Mouse (Mus musculus) adrenal gland, postnatal 4 days (tissue): ENCODE data around the gene Bag5. TPM values are rescaled to one million over a fixed set of nuclear protein-coding genes. Genes with fewer than 3 reads are reported as not detected.
"Not testable (repeated sequence)": the region's sequence is repeated elsewhere in the genome, so short reads cannot be mapped to it uniquely, and the experiment has no call there.

Source experiments
- DNase-seq, 2 experiments: peaks; one replicate each; pipeline ENCODE4 v3.0.0; 2021 to 2022; ENCODE audit warnings: low spot score in 2 of 2, mixed read lengths in 2 of 2
- total RNA-seq, 2 experiments: library from RNA; stranded (reverse); gene quantifications; 2 replicates each; pipeline ENCODE4 v1.2.3; 2021

Gene Bag5
- total RNA-seq, 2 experiments from 2014 or later: 35.8 to 37.0 TPM

DNA sequence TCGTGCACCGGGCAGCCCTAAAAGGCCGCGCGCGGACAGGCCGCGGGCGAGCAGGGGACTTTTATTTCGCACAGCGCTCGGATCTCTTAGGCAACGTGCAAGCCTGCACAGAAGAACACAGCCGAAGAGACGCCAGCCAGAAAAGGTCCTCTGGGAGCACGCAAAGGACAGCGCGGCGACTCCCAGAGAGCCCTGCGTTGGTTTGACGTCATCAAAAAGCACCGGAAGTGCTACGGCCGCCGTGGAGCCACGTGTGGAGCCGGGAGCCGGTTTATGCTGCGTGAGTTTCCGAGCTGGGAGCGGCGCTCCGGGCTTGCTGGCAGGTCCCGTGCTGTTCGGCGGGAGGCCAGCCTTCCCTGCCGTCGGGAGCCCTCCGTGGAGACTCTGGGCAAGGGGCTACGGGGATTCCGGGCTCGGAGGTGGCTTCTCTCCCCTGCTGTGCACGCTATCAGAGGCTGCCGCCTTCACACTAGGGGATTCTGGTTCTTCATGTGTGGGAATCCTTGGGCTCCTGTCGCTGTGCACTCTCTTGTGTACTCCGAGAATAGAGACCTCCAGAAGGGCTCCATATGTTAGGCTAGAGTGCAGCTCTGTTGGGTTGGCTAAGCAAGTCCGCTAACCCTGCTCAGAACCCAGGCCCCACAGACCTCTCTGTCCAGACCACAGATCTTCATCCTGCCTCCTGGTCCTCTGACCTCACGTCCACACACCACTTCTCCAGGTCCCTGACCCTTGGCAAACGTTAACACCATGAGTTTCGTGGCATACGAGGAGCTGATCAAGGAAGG lies 35.0 kb downstream of the Bag5 start, which contains the start of gene Trmt61a:
TSS of gene Trmt61a (plus strand) at position 224 of the 788 bp plus-strand sequence.
- peak; percentile 68 to 71 for DNase-seq

GRCm38 (mm10) chr12:111677421-111677820 lies 35.6 kb downstream of the Bag5 start:
- DNase-seq: no peak

DNA sequence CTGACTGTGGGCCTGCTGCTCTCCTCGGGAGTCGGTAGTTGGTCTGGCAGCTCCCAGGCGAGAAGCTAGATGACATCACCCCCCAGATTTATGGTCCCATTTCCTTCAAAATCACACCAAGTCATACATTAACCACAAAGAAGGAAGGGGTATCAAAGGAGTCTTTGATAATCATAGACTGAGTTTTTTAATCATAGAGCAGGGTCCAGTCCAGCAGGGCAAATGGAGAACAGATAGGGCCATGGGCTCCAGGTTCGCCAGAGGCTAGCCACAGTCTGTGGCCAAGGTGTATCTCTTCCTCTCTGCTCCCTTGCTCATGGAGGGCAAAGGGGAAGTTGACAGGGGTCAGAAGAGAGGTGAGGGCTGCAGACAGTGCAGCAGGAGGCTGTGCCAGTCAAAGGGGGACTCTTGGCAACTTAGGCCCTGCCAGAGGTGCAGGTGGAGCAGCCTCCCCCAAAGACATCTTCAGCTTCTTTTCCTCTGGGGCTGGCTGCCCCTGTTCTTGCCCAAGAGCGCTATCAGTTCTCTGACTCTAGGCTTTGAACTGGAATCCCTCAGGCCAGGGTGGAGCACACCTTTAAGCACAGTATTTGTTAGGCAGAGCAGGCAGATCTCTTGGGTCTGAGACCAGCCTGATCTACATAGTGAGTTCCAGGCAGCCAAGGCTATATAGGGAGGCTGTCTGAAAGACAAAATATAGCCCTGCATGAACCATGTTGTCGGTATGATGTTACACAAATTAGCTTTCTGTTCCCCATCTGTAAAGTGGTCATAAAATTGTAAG lies 37.1 kb downstream of the Bag5 start:
- no peak for DNase-seq

DNA sequence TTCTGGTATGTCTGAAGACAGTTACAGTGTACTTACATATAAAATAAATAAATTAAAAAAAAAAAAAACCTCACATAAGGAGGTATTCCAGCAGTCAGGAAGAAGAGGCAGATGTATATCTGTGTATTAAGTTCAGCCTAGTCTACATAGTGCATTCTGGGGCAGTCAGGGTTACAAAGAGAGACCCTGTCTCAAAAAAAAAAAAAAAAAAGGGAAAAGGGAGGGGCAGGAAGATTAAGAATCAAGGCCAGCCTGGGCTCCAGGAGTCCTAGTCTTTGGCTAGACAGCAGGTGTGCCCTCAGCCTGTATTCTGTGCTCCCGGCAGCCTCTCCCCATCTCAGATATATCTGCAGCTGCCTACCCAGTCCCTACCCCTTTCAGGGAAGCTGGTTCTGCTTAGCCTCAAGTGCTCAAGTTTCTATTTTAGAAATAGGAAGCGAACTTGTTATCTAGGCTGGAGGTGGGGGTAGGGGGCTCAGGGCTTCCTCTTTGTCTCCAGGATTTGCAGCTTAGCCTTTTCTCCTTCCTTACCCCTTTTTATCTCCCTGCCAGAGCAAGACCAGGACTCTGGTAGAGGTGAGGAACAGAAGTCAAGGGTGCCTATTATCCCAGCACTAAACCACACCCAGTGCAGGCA lies 38.1 kb downstream of the Bag5 start:
- no peak for DNase-seq

GRCm38 (mm10) chr12:111672581-111672980 lies 40.5 kb downstream of the Bag5 start:
- no peak for DNase-seq

- DNase-seq: no peak
These were observed 40.9 kb downstream of the Bag5 start, which contains the start of gene Ckb for GRCm38 (mm10) chr12:111672176-111672575. Gene Ckb (minus strand): TSS chr12:111672338.

DNA sequence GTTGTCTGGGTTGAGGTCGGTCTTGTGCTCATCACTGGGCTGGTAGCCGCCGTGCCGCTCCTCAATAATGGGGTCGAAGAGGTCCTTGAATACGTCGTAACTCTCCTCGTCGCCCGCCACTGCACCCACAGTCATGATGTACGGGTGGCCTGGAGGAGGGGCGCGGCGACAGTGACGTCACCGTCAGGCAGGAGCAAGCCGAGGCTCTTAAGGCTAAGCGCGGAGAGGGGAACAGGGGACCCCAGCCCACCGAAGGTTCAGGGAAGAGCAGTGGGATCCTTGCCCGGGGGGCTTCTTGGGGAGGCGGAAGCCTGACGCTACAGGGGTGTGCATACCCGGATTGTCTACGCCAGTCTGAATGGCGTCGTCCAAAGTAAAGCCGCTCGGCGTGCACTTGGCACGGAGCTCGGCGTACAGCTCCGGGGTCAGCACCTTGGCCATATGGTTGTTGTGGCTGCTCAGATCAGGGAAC lies 41.6 kb downstream of the Bag5 start:
- no peak for DNase-seq

DNA sequence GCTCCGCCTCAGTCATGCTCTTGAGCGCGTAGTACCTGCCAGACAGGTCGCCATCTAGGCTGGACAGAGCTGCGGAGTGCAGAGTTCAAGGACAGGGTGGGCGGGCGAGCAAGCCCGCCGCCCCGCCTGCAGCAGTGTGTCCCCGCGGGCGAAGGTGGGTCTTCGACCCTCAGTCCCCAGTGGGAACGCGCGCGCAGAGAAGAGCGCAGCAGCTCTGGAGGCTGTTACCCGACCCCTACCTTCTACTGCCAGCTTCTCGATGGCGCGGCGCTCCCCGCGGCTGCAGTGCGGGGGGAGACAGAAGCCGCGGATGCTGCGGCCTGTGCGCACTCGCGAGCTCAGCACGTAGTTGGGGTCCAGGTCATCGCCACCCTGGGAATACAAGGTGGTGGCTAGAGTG lies 42.1 kb downstream of the Bag5 start:
- no peak for DNase-seq

DNA sequence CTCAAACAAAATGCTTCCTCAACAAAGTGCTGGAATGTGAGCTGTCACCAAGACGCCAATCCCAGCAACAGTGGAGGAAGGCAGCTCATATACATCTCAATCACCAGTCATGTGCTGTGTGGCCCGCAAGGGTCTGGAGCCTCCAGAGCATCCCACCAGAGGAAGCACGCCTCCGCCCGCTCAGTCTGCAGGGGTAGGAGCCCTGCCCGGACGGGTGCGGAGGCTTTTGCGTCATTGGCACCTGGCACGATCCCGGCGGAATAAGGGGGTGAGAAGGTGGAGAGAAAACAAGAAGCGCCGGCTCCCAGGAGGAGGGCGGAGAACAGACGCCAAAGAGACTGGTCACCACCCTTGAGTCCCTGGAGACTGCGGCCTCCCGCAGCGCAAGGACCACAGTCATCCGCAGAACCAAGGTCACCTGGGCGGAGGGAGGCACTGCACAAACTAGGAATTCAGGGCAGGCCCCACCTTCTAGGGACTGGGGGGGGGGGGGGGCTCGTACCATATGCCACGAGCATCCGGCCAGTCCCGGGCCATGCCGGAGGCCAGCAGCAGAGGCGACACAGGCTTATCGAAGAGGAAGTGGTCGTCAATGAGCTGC lies 42.6 kb downstream of the Bag5 start:
- no peak for DNase-seq

GRCm38 (mm10) chr12:111669961-111670360 lies 43.1 kb downstream of the Bag5 start:
- DNase-seq: no peak

- DNase-seq: no peak
These were observed 43.9 kb downstream of the Bag5 start for GRCm38 (mm10) chr12:111669000-111669788.

- DNase-seq: peak; percentile 94 to 97
These were observed 44.6 kb downstream of the Bag5 start for GRCm38 (mm10) chr12:111668457-111668912.

- no peak for DNase-seq
These were observed 45.6 kb downstream of the Bag5 start for GRCm38 (mm10) chr12:111667421-111667820.

DNA sequence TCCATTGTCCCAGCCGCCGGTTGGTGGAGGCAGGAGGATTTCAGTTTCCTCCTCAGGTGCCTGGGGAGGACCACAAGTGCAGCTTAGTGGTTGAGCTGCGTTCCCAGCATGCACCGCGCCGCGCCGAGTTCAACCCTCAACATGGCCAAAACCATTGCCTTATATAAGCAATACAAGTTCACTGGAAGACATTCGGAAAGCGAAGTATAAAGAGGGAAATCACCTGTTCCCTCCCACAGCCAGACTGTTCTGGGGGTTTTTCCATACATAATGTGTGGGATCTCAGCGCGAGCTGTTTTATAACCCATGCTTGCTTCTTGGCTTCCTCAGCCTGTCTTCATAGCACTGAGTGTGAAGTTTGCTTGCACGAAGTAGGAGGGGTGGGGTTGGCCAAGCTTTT lies 46.7 kb downstream of the Bag5 start:
- no peak for DNase-seq

DNA sequence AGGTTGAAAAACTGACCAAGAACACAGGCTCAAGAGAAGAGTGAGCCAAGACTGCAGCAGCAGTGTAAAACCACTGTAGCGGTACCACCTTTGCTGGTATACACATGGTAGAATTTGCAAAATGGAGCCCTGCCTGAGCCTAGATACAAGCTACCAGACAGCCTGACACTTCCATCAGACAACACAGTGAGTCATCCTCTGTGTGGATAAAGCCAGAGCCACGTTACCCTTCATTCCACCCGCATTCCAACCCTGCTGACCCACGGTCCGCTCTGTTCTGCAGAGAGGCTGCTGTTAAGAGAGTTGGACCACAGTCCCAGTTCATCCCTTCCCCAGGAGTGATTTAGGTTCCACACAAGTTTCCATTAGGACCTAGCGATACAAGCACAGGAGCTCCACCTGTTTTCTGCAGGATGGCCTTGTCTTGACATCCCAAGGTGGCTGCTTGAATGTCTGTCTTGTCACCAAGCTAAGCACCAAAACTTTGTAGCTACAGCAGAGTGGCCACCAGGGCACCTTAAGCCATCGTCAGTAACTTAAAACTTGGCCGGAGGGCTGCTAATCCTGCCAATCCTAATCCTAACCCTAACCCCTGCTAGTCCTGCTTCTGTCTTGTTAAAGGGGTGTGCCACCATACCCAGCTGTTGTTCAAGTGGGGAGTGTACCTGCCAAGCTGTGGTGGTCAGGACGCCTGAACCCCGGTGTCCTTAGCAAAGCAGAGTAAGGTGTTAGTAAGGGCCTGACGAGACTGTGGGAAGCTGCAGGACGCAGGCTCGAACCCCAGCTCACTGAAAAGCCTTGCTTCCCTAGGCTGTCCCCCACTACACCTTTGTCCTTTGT lies 47.8 kb downstream of the Bag5 start:
- DNase-seq: no peak

GRCm38 (mm10) chr12:111664144-111664634 lies 48.9 kb downstream of the Bag5 start:
- DNase-seq: no peak

- DNase-seq: no peak
These were observed 49.6 kb downstream of the Bag5 start for GRCm38 (mm10) chr12:111663228-111664143.

GRCm38 (mm10) chr12:111661554-111661953 lies 51.5 kb downstream of the Bag5 start:
- DNase-seq: not testable (repeated sequence)
